Mouse (Mus musculus) kidney, adult 9 months (tissue): ENCODE results near the gene Kcnq1.

ENCODE experiments used
- DNase-seq: peaks from one replicate; pipeline ENCODE4 v3.0.0; 2022

Gene Kcnq1

DNA sequence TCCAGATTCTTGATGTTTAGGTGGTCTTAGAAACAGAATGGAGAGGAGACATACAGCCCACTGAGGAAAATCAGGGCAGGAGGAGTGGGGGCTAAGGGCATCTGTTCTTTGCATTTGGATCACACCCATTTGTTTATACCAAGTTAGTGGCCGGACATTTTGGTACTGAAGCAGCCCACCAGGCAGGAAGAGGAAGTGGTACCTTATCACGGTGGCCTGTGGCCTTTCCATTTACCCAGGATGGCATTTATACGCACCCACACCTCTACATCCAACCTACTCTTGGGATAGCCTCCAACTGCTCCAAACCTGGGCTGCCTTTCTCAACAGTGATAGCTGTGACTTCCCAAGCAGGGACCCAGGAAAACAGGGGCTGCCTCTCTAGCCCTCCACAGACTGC, 179.3 kb downstream of the Kcnq1 start:
- no peak for DNase-seq

DNA sequence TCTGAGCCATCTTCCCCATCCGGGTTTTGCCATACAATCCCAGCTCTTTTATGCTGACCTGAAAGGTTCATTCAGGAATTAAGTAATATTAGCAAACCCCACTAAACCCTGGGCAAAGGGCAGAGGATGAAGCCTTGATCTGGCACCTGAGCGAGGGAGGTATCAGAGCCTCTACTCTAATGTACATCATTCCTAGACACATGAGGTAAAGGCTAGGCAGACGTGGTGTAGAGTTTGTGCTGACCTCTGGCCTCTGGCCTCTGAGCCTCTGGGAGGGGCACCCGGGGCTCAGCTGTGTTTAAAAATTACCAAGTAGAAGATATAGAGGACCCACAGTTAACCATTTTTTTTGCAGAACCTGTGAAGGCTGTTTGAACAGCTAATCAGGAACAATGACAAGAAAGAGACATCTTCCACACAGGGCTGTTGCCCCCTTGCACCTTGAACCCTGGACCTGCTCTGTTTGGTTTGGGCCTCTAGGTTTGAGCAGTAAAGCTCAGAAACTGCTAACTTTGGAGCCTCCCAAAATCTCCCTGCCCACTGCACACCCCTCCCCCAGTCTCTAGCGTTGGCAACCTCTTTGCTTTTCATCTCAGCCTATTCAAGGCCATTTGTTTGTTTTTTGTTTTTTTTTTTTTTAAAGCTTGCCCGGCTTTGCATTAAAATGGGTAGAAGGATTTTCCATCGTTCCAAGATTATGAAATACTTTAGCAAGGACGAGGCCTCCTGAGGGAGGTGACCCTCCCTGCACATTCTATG, 180.5 kb downstream of the Kcnq1 start:
- peak; percentile 49 for DNase-seq

- DNase-seq, result no peak
Observed at GRCm38 (mm10) chr7:143288135-143288534, 182.0 kb downstream of the Kcnq1 start.

- peak; percentile 40 for DNase-seq
Observed at GRCm38 (mm10) chr7:143289082-143289849, 183.1 kb downstream of the Kcnq1 start.

GRCm38 (mm10) chr7:143294690-143295355, 188.7 kb downstream of the Kcnq1 start:
- no peak for DNase-seq

DNA sequence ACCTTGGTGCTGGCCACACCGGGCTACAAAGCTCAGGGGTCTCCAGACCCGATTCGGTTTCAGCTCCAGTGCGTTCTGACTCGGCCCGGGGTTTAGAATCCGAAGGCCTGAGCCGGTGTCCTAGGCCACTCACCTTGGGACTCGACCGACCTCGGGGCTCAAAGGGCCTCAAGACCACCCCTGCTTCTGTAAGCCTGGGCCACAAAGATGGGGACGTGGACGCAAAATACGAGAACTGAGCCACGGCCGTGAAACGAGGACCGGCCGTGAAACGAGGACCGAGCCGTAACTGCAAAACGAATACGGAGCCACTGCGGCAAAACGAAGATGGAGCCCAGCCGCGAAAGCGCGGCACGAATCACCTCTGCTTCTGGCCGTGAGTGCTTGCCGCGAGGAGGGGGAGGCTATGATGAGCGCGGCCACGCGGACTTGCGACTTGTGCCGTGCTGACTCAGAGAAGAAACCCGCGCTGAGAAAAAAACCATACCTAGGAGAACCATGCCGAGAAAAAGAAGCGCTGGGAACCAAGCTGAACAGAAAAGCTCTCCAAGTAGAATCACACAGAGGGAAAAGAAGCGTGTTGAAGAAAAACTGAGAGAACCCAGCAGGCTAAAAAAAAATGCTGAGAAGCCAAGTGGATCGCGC, 189.3 kb downstream of the Kcnq1 start:
- DNase-seq, result peak; percentile 39

DNA sequence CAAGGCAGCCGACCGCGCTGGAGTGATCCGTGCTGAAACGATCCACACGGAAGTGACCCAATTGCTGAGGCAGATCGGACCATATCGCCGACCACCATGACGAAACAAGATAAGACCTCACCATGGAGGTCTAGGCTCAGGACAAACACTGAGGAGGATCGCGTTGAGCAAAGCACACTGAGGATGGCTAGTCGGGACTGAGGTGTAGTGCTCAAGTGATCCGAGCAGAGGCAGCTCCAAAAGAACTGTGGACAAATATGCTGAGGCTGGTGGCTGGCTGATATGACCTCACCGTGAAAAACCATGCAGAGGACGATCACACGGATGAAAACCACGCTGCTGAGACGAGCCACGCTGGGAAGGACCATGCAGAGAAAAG, 189.8 kb downstream of the Kcnq1 start:
- no peak for DNase-seq

GRCm38 (mm10) chr7:143296384-143296801, 190.2 kb downstream of the Kcnq1 start:
- peak; percentile 99 for DNase-seq

GRCm38 (mm10) chr7:143300037-143300436, 193.9 kb downstream of the Kcnq1 start:
- DNase-seq, result no peak

GRCm38 (mm10) chr7:143300681-143301080, 194.5 kb downstream of the Kcnq1 start:
- DNase-seq, result no peak

DNA sequence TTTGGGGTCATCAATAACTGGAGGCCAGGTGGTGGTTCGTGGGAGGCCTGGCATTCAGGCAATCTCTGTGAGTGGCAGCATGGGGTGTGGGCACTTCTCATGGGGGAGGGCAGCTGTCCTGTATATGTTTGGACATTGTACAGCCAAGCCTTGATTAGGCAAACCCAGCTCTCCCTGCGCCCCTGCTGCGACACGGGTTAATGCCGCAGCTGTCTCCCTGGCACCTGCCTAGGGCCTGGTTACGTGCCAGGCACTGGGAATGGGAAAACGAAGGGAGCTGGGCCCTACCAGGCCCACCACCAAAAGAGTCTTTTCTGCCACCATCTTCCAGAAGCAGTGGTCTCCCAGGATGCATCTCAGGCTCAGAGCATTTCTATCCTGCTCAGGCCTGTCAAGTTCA, 196.0 kb downstream of the Kcnq1 start:
- no peak for DNase-seq

DNA sequence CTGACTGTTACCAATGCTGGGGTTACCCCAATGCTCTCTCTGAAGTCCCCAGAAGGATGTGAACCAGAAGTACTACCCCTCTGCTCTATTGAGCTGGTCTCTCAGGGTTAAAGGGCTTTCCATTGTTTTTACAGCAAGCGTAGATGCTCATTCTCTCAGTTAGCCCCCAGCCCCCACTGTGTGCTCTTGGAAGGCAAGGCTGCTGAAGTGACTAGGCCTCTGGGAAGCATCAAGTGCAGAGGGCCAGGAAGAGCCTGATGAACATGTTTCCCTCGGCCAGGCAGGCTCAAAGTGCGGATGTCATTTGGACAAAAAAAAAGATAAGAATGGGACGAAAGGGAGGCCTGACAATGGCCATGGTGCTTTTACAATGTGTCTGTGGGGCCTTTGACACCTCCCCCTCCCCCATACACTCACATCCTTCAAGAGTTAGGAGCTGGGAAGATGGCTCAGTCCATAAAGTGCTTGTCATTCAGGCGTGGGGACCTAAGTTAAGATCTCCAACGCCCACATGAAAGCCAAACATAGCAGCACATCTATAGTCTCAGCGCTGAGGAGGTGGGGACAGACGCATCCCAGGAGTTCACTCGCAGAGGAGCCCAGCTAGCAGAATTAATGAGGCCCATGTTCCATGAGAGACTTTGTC, 196.6 kb downstream of the Kcnq1 start:
- DNase-seq, result no peak

- peak; percentile 54 for DNase-seq
Observed at GRCm38 (mm10) chr7:143303557-143303956, 197.4 kb downstream of the Kcnq1 start.

- no peak for DNase-seq
Observed at GRCm38 (mm10) chr7:143305808-143306207, 199.6 kb downstream of the Kcnq1 start.

GRCm38 (mm10) chr7:143308001-143308400, 201.8 kb downstream of the Kcnq1 start:
- peak; percentile 28 for DNase-seq

GRCm38 (mm10) chr7:143310311-143310710, 204.1 kb downstream of the Kcnq1 start:
- DNase-seq, result no peak

- DNase-seq, result no peak
Observed at GRCm38 (mm10) chr7:143310847-143311246, 204.7 kb downstream of the Kcnq1 start.

DNA sequence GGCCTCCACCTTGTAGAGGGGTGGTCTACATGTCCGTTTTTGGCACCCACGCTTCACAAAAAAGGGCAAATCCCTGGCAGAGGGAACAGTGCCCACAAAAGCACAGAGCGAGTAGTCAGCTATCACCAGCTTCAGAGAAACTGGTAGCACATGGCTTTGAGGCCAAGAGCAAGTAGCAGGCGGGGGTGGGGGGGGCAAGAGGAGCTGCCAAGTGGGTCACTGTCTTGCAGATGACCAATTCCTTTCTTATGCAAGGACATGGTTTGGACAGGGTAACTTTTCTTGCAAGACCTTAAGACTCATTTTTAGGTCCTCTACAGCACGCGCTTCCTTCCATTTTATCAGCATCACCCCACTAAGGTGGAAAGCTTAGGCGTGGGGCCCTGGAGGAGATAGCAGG, 205.3 kb downstream of the Kcnq1 start:
- DNase-seq, result no peak

- peak; percentile 41 for DNase-seq
Observed at GRCm38 (mm10) chr7:143313572-143314319, 207.6 kb downstream of the Kcnq1 start.

- no peak for DNase-seq
Observed at GRCm38 (mm10) chr7:143318512-143318911, 212.3 kb downstream of the Kcnq1 start.

DNA sequence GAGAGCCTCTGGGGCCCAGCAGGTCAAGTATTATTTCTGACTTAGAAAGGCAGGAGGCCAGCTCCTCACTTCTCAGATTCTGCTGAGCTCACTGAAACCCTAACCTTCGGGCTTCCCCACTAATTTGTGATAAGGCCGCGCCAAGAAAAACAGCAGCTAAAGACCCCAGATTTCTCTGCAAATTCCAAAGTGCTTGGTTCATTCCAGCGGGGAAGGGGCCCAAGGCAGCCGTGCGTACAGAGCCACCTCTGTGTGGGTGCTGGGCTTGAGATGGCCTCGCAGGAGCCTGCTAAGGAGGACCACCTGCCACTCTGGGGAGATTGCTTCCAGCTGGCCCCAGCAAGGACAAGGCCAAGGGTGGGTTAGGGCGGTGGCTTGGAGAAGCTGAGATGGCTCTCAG, 214.2 kb downstream of the Kcnq1 start:
- no peak for DNase-seq

- no peak for DNase-seq
Observed at GRCm38 (mm10) chr7:143325051-143325450, 218.9 kb downstream of the Kcnq1 start.
